Mouse (Mus musculus) heart, adult 2 months (tissue): Measurements from ENCODE around the gene BC029722.

Experiments
- CTCF ChIP-seq: fragments of 200-600 bp; IDR thresholded peaks from 2 replicates; pipeline ENCODE4 v1.8.1; 2022; ENCODE audit warnings: antibody characterized with exemption, mild to moderate bottlenecking, moderate library complexity
- EP300 ChIP-seq: fragments of 200-500 bp; IDR thresholded peaks from 2 replicates; pipeline ENCODE4 v1.6.1; 2011; ENCODE audit warnings: low read depth, low read length, control low read depth; ENCODE audit not compliant: insufficient read depth

- TF ChIP-seq CTCF, result no peak
- no peak for TF ChIP-seq EP300
These were observed 13.8 kb downstream of the BC029722 start for GRCm38 (mm10) chr2:155805231-155805924.
